Mouse (Mus musculus): ENCODE data around the gene 1700022I11Rik.

- TF ChIP-seq GATA1 (IDR thresholded peaks at IDR 0.05; ENCODE audit: borderline replicate concordance, low read length) = no peak
- TF ChIP-seq FLI1 (IDR thresholded peaks at IDR 0.05; ENCODE audit: low read length) = no peak
These were observed 23.5 kb upstream of the 1700022I11Rik start for GRCm38 (mm10) chr4:42945952-42946351.

Measured in megakaryocyte, embryonic 14.5 days (primary cell).